Mouse (Mus musculus): ENCODE results near the gene Olfr478.
"Not testable (repeated sequence)": the region's sequence is repeated elsewhere in the genome, so short reads cannot be mapped to it uniquely, and the experiment has no call there.

Olfr478 gene

DNA sequence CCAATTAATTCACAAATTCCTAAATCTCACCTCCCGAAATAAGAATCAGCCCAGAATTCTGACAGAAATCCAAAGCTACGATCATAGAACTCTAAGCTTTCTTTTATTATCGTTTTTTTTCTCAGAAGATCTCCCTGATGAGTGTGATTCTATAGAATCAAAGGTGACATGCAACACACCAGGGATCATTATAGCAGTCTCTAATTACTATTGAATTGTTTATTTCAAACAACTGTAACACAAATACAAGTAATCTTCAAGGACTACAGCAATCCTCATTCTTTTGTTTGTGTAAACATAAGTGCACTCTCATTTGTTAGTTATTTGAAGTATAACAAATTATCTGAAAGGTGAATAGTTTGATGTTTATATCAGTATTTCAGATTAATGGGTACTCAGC, at the start of gene Olfr478:
Gene Olfr478 (minus strand): TSS at position 101 of the 400 bp plus-strand sequence.
- DNase-seq, result no peak

DNA sequence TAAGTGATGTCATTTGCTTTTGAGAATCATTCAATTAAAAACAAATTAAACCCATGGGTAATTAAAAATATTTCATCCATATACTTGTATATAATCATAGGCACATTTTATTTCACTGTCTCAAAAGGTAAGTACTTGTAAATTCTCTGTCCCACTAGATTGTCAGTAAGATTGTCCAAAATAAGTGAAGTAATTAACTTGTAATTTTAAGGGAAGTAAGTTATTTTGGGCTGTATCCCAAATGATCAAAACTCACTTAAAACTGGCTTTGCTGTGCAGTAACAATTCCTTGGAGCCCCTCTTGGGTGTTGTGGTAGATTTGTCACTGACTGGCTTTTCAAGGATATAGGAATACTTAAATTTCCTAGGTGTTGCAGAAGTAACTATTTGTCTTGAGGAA, 45.8 kb upstream of the Olfr478 start, which contains the start of gene Olfr481:
Gene Olfr481 (plus strand): TSS at position 301 of the 400 bp plus-strand sequence.
- DNase-seq, result no peak

DNA sequence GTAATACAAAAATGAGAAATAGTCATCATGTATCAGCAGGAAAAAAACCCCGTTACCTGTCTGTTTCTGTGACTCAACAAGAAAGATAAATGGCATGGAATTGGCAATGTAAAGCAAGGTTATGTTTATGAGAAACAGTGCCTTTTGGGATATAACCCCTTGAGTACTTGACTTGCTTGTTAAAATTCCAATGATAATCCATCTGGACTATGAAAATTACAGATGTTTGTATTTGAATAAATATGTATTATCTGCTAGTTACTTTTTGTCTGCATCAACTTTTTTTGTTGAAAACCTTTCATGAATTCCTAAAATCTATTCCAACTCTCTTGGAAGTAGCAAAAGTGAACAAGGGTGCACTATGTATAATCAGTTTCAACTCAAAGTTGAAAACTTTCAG, 33.5 kb upstream of the Olfr478 start, which contains the start of gene Olfr480:
Gene Olfr480 (minus strand): TSS at position 101 of the 400 bp plus-strand sequence.
- DNase-seq, result no peak

DNA sequence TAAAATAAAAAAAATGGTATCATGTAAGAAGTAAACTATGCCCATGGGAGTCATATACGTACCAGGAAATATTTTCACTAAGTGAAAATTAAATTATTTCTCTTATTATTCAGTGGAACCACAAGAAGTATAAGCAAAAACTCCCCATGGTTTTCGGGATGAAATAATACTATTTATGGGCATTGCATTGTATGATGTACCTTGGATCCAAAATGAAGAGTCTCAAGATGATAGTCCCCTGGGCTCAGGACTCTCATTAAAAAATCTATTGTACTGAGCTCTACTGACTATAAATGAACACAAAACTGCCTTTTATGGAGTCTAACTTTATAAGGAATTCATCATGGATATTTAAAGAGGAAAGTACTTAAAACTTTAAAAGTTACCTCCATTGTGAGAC, 16.6 kb upstream of the Olfr478 start, which contains the start of gene Olfr479:
Gene Olfr479 (plus strand): TSS at position 301 of the 400 bp plus-strand sequence.
- no peak for DNase-seq

DNA sequence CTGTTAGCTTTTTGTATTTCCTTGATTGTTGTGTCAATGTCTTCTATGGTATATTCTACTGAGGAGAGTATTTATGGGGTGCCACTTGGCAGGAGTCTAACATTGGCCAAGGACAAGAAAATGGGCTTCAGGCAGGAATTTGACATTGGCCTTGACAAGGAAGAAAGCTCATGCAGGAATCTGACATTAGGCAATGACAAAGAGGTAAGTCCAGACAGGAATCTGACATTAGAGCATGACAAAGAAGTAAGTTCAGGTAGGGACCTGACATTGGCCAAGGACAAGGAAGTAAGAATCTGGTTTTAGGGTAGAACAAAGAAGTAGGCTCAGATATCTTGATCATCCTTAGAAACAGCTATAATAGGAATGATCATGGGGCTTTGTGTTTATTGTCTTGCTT, 19.5 kb downstream of the Olfr478 start:
- not testable (repeated sequence) for DNase-seq

DNA sequence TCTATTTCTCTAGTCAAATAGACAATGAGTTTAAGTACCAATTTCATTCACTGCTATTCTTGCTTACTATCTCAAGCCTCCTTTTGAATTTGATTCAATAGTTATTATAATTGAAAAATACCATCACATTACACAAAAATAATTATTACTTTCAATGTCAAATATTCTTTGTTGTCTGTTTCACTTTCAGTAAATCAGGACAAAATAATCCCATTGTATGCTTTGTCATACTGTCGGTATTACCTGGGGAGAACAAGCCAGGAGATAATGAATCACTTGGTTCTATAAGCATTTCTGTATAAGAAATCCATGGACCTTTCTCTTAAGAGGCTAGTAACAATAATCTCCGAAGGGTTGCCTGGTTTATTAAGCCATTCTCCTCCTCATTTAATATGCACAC, 47.4 kb downstream of the Olfr478 start, which contains the start of gene Olfr477:
Gene Olfr477 (plus strand): TSS at position 301 of the 400 bp plus-strand sequence.
- no peak for DNase-seq

All from thymus, postnatal 36 days (tissue).